Mouse (Mus musculus) testis, adult 2 months (tissue): ENCODE results near the gene Cd19.

Source experiments
- CTCF ChIP-seq: fragments of 200-500 bp; IDR thresholded peaks from 2 replicates; pipeline ENCODE4 v1.5.1; 2012; ENCODE audit warnings: low read depth, mild to moderate bottlenecking, inconsistent platforms, low read length, moderate library complexity; ENCODE audit not compliant: control insufficient read depth, insufficient read depth, insufficient replicate concordance
- POLR2A ChIP-seq: fragments of 200-500 bp; IDR thresholded peaks from 2 replicates; pipeline ENCODE4 v1.6.1; 2012; ENCODE audit warnings: low read depth, mild to moderate bottlenecking, inconsistent platforms, low read length, moderate library complexity; ENCODE audit not compliant: control insufficient read depth

GRCm38 (mm10) chr7:126435801-126436200, 21.1 kb upstream of the Cd19 start:
- TF ChIP-seq CTCF: no peak
- TF ChIP-seq POLR2A: no peak
